Mouse (Mus musculus): ENCODE measurements around the gene Wasf2. TPM values are rescaled to one million over a fixed set of nuclear protein-coding genes. Genes with fewer than 3 reads are reported as not detected.

Gene Wasf2
- total RNA-seq, 2 experiments from 2014 or later, result 77.7 to 110 TPM

DNA sequence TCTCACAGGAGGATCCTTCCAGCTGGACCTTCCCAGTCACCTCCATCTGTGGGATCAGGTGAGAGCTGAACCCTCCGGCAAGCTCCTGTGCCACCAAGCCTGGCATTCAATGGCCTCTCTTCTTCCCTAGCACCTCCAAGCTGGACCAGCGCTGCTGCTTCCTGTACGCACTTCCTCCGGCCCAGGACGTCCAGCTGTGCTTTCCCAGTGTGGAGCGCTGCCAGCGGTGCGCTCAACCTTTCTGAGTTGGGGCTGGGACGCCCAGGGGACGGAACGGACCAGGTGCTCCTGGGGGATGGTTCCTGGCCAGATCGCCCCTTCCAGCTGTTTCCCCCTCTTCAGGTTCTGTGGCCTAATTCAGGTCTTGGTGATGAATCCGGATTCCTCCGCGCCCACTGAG, 116.8 kb downstream of the Wasf2 start:
- peak; percentile 56 for DNase-seq (ENCODE audit: low spot score)
- intact Hi-C loops (cut with DNase I), result no loop called here

DNA sequence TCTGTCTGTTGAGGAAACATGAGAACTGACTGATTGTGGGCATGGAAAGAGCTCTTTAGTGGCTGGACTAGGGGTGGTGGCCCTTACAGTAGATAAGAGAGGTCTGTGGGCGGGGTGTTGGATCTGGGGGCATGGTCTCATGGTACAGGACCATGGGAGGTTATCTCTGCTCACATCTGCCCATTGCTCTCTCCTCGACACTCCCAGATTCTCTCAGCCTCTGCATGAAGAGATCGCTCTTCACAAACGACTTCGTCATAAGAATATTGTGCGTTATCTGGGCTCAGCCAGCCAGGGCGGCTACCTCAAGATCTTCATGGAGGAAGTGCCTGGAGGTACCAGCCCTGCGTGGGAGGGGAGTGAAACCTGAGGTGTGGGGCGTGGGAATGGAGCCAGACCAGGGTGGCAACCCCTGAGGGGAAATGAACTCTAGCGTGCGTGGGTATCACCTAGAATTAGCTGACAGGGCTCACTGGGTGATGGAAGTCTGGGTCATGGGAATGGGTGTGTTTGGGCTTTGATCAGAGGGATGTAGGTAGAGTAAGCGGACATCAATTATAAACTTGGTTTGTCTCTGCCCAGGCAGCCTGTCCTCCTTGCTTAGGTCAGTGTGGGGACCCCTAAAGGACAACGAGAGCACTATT, 117.6 kb downstream of the Wasf2 start:
- no peak for DNase-seq (ENCODE audit: low spot score)
- intact Hi-C loops (cut with DNase I), result no loop called here

Small RNA genes lying within 50 kb of the gene (microRNA-seq; reads per million reads assigned to microRNA genes)
- gene Mir7017, result not detected

Other genes starting within 250 kb of the Wasf2 start
- 10 to 100 TPM; 31.5 to 35.0 TPM for gene Stx12, start 246.0 kb upstream of the Wasf2 start, total RNA-seq (2021)
- 10 to 100 TPM; 32.0 to 42.2 TPM for gene Fam76a, start 207.9 kb upstream of the Wasf2 start, total RNA-seq (2021)
- under 1 TPM; 0.26 to 0.39 TPM for gene Fgr, start 156.4 kb upstream of the Wasf2 start, total RNA-seq (2021)
- 10 to 100 TPM; 43.2 to 50.4 TPM for gene Ahdc1, start 119.2 kb upstream of the Wasf2 start, total RNA-seq (2021)
- under 1 TPM in 1 of 2 experiments, not detected in 1; 0.53 TPM for gene Cd164l2, start 81.6 kb downstream of the Wasf2 start, total RNA-seq (2021)
- gene Gpr3, start 82.0 kb downstream of the Wasf2 start, total RNA-seq (2021), result under 1 TPM in 1 of 2 experiments, not detected in 1; 0.22 TPM
- 10 to 100 TPM; 10.8 to 20.1 TPM for gene Map3k6, start 110.3 kb downstream of the Wasf2 start, total RNA-seq (2021)
- gene Sytl1, start 132.6 kb downstream of the Wasf2 start, total RNA-seq (2021), result under 1 TPM; 0.36 to 0.81 TPM
- gene Tmem222, start 147.3 kb downstream of the Wasf2 start, total RNA-seq (2021), result 10 to 100 TPM; 24.8 to 25.7 TPM
- gene Wdtc1, start 223.0 kb downstream of the Wasf2 start, total RNA-seq (2021), result 10 to 100 TPM; 81.2 to 82.7 TPM
- gene Slc9a1, start 239.2 kb downstream of the Wasf2 start, total RNA-seq (2021), result 10 to 100 TPM; 16.3 to 20.0 TPM